Mouse (Mus musculus) heart, postnatal 25 days (tissue): ENCODE results near the gene Hipk1. TPM values are rescaled to one million over a fixed set of nuclear protein-coding genes. Genes with fewer than 3 reads are reported as not detected.

Experiments used
- DNase-seq: peaks from one replicate; pipeline ENCODE4 v3.0.0; 2022; ENCODE audit warnings: low spot score
- intact Hi-C: fragments of 180-260 bp; cut with DNase I; formaldehyde crosslinking; loops from one replicate; pipeline ENCODE4 v1.15.1; 2025
- total RNA-seq, 2 experiments: library from RNA; stranded (reverse); gene quantifications; 2 replicates each; pipeline ENCODE4 v1.2.3; 2021

The Hipk1 gene
- total RNA-seq, 2 experiments from 2014 or later, result 90.0 to 101 TPM

GRCm38 (mm10) chr3:103732116-103732515 is 59.2 kb downstream of the Hipk1 start:
- DNase-seq, result no peak
- intact Hi-C loops, result no loop called here

GRCm38 (mm10) chr3:103729850-103730249 is 61.5 kb downstream of the Hipk1 start:
- intact Hi-C loops, result no loop called here
- DNase-seq, result no peak

GRCm38 (mm10) chr3:103727813-103728326 is 63.5 kb downstream of the Hipk1 start:
- intact Hi-C loops, result no loop called here

GRCm38 (mm10) chr3:103726642-103727041 is 64.7 kb downstream of the Hipk1 start:
- intact Hi-C loops, result no loop called here
- no peak for DNase-seq

More at GRCm38 (mm10) chr3:103727813-103728326, 63.5 kb downstream of the Hipk1 start:
- no peak for DNase-seq

- no peak for DNase-seq
- intact Hi-C loops, result no loop called here
These were observed 67.2 kb downstream of the Hipk1 start for GRCm38 (mm10) chr3:103724137-103724536.

- no peak for DNase-seq
- intact Hi-C loops, result no loop called here
These were observed 72.6 kb downstream of the Hipk1 start for GRCm38 (mm10) chr3:103718728-103719127.

GRCm38 (mm10) chr3:103716774-103717760 is 74.3 kb downstream of the Hipk1 start:
- intact Hi-C loops, result no loop called here
- DNase-seq, result no peak

GRCm38 (mm10) chr3:103715762-103716693 is 75.3 kb downstream of the Hipk1 start:
- intact Hi-C loops, result no loop called here
- DNase-seq, result no peak

GRCm38 (mm10) chr3:103714942-103715341 is 76.4 kb downstream of the Hipk1 start:
- DNase-seq, result no peak
- intact Hi-C loops, result no loop called here

- intact Hi-C loops, result no loop called here
- DNase-seq, result no peak
These were observed 77.0 kb downstream of the Hipk1 start for GRCm38 (mm10) chr3:103714236-103714875.

- intact Hi-C loops, result no loop called here
- DNase-seq, result no peak
These were observed 79.2 kb downstream of the Hipk1 start for GRCm38 (mm10) chr3:103712196-103712595.

- intact Hi-C loops, result no loop called here
These were observed 81.8 kb downstream of the Hipk1 start for GRCm38 (mm10) chr3:103709470-103710040.

GRCm38 (mm10) chr3:103705426-103705825 is 85.9 kb downstream of the Hipk1 start:
- intact Hi-C loops, result no loop called here
- no peak for DNase-seq

More at GRCm38 (mm10) chr3:103709470-103710040, 81.8 kb downstream of the Hipk1 start:
- no peak for DNase-seq

- DNase-seq, result no peak
- intact Hi-C loops, result no loop called here
These were observed 86.7 kb downstream of the Hipk1 start for GRCm38 (mm10) chr3:103704661-103705060.

GRCm38 (mm10) chr3:103696388-103696925 is 94.9 kb downstream of the Hipk1 start:
- intact Hi-C loops, result no loop called here
- no peak for DNase-seq

- intact Hi-C loops, result no loop called here
- no peak for DNase-seq
These were observed 95.8 kb downstream of the Hipk1 start for GRCm38 (mm10) chr3:103695556-103695955.

- DNase-seq, result peak; percentile 3
- intact Hi-C loops, result no loop called here
These were observed 100.9 kb downstream of the Hipk1 start for GRCm38 (mm10) chr3:103690506-103690905.
